Mouse (Mus musculus) Patski (cell line): ENCODE data around the gene Copb1. TPM values are rescaled to one million over a fixed set of nuclear protein-coding genes. Genes with fewer than 3 reads are reported as not detected.

Experiments used
- ATAC-seq: fragments of 100-300 bp; one replicate; pipeline ENCODE4 v1.8.0; 2021
- CTCF ChIA-PET: fragments of 350-600 bp; sonication (Branson Sonifier 250); formaldehyde crosslinking; loops from one replicate; lab custom pipeline; 2022; ENCODE audit warnings: inconsistent platforms; lab: Charles Lee
- POLR2A ChIA-PET: fragments of 350-600 bp; sonication (Branson Sonifier 250); formaldehyde crosslinking; loops from one replicate; lab custom pipeline; 2022; ENCODE audit warnings: antibody characterized with exemption, inconsistent platforms; lab: Charles Lee
- DNase-seq: peaks from one replicate; pipeline ENCODE4 v3.0.0-alpha.2; 2011; ENCODE audit warnings: low read depth, low spot score
- H3K27me3 ChIP-seq: fragments of 371-371 bp; one replicate; pipeline ENCODE4 v1.5.1; 2021
- CTCF ChIP-seq: fragments of 100-300 bp; IDR thresholded peaks from one replicate; pipeline ENCODE4 v1.5.1; 2021
- in situ Hi-C: fragments of 300-500 bp; cut with MboI; formaldehyde crosslinking; loops from 3 replicates; pipeline ENCODE4 v1.11.1; 2018; ENCODE audit warnings: low pct_unique_long_range_greater_than_20kb, mixed read lengths
- polyA plus RNA-seq: library from polyadenylated mRNA; unstranded; gene quantifications from one replicate; pipeline ENCODE4 v1.2.3, GENCODE M21; 2021

Copb1 gene
- polyA plus RNA-seq, 1 experiment from 2014 or later, result 134 TPM

DNA sequence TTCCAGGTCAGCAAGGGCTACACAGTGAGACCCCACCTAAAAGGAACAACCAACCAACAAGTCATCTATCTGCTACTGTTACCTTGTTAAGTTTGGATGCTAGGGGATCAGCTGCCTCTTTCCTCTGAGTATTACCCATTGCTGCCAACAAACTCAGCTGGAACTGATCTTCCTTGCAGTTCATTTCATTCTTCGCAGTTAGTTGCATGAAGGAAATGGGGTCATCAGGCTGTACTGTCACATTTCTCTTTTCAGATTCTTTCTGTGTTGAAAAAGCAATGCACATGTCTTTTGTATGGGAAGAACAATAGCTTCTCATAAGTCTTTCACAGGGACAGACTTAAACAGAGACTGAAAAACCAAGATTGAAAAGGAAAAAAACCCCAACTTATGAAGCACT is 28.0 kb downstream of the Copb1 start:
- no peak for DNase-seq
- no peaks in the 10 kb centered on the region for H3K27me3 ChIP-seq
- no peak for TF ChIP-seq CTCF
- in situ Hi-C loops, result no loop called here
- ATAC-seq, result no peak
- ChIA-PET POLR2A (interaction anchor here (0.6 kb wide), 1 partner anchor 23 kb away, joined by 3 read pairs; no protein-coding TSS in a partner anchor), CTCF (interaction anchor here (1.1 kb wide), 1 partner anchor 12 kb away, joined by 3 read pairs; no protein-coding TSS in a partner anchor)

DNA sequence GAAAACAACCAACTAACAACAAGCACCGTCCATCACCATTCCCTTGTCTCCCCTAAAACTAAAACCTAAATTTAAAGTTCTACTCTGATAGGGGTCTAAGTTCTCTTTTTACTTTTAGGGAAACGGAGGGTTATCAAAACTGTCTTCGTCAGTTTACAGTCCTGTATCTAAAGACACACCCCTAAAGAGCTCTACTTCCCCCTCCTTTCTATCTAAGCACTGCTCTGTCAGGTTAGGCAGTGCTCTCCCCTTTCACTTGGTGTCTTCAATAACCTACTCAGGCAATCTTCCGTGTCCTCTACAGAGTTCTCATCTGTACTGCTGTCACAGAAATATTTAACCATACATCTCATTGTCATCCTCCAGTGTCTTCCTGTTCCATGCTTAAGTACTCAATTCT is 34.1 kb downstream of the Copb1 start:
- ChIA-PET POLR2A (no interaction called here), CTCF (no interaction called here)
- no peaks in the 10 kb centered on the region for H3K27me3 ChIP-seq
- in situ Hi-C loops, result loop anchor here (25.0 kb wide), 2 partner anchors 458 to 858 kb away; partner anchors contain the start of genes Btbd10 and Spon1
- DNase-seq, result no peak
- ATAC-seq, result no peak
- TF ChIP-seq CTCF, result no peak

DNA sequence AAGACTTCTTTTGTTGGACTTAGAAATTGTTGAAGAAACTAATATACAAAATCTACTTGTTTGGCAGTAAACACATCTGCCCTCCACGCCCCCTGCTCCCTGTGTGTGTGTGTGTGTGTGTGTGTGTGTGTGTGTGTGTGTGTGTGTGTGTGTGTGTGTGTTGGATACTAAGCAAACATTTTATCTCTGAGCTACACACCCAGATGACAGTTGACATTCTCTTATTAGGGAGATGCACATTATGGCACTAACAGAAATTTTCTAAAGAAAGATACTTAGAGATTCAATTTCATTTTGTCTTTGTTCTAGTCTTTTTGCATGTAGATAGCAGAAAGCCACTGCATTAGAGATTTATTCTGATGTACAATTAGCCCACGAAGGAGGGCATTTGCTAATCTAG is 37.6 kb downstream of the Copb1 start:
- ATAC-seq (no peak), DNase-seq (no peak)
- TF ChIP-seq CTCF, result no peak
- H3K27me3 ChIP-seq, result no peaks in the 10 kb centered on the region
- ChIA-PET POLR2A (no interaction called here), CTCF (no interaction called here)
- in situ Hi-C loops, result loop anchor here (25.0 kb wide), 2 partner anchors 455 to 855 kb away; partner anchors contain the start of genes Btbd10 and Spon1

- DNase-seq, result no peak
- ChIA-PET CTCF (interaction anchor here (0.9 to 2.5 kb wide), 11 partner anchors 12 to 161 kb away, joined by 3 to 22 read pairs (median 4); no protein-coding TSS in a partner anchor), POLR2A (no interaction called here)
- no peak for ATAC-seq
- in situ Hi-C loops, result loop anchor here (5.0 to 25.0 kb wide), 3 partner anchors 147 to 852 kb away; partner anchors contain the start of genes Btbd10 and Spon1
- no peaks in the 10 kb centered on the region for H3K27me3 ChIP-seq
- TF ChIP-seq CTCF, result no peak
Observed at GRCm38 (mm10) chr7:114214385-114214784, 40.1 kb downstream of the Copb1 start.

DNA sequence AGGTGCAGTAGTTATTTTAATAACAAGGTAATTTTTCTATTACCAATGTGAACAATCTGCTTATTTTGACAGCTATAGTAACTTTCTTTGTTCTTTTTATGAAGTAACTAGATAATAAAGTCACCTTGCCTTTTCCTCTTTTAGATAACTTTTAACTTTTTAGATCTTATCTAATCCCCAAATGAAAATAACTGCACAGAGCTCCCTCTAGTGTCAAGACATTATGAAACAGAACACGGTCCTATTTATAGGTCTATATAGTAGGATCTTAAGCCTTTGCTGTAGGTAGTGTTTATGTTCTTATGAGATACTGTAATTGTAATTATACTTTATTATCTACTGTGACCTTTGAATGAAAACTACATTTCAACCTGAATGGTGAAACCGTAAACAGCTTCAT is 41.0 kb downstream of the Copb1 start:
- DNase-seq, result no peak
- POLR2A ChIA-PET, result interaction anchor here (1.2 to 1.4 kb wide), 2 partner anchors 10 to 132 kb away, joined by 3 to 4 read pairs; no protein-coding TSS in a partner anchor
- in situ Hi-C loops, result loop anchor here (5.0 to 25.0 kb wide), 3 partner anchors 146 to 851 kb away; partner anchors contain the start of genes Btbd10 and Spon1
- no peak for ATAC-seq
- no peaks in the 10 kb centered on the region for H3K27me3 ChIP-seq
- CTCF ChIA-PET, result interaction anchor here (0.8 to 2.5 kb wide), 14 partner anchors 11 to 158 kb away, joined by 3 to 22 read pairs (median 4); no protein-coding TSS in a partner anchor
- TF ChIP-seq CTCF, result peak; percentile 32

DNA sequence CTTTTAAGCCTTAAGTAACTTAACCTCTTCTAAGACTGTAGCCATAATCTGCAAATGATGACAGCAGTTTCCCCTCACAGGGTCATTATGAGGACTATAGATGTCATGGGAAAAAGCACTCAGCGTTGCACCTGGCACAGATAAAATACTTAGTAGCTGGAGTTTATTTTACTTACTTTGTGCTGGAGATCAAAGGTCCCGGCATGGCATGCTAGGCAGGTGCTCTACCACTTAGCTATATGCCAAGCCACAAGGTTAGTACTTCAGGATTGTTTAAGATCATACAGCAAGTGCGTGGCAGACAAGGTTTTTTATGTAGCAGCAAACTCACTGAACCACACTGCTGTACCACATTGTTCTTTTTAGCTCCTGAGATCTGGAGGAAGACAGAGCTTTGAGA is 43.9 kb downstream of the Copb1 start:
- TF ChIP-seq CTCF, result no peak
- ATAC-seq (no peak), DNase-seq (no peak)
- ChIA-PET CTCF (no interaction called here), POLR2A (no interaction called here)
- in situ Hi-C loops, result loop anchor here (5.0 to 25.0 kb wide), 3 partner anchors 143 to 848 kb away; partner anchors contain the start of genes Btbd10 and Spon1
- no peaks in the 10 kb centered on the region for H3K27me3 ChIP-seq

GRCm38 (mm10) chr7:114209841-114210240 is 44.7 kb downstream of the Copb1 start:
- DNase-seq, result no peak
- no peak for TF ChIP-seq CTCF
- ChIA-PET CTCF (no interaction called here), POLR2A (no interaction called here)
- no peaks in the 10 kb centered on the region for H3K27me3 ChIP-seq
- in situ Hi-C loops, result loop anchor here (5.0 to 25.0 kb wide), 4 partner anchors 95 to 848 kb away; partner anchors contain the start of genes Btbd10, Rras2 and Spon1
- no peak for ATAC-seq

GRCm38 (mm10) chr7:114203491-114204359 is 50.8 kb downstream of the Copb1 start:
- DNase-seq (no peak), ATAC-seq (peak; percentile 72)
- ChIA-PET POLR2A (interaction anchor here (0.7 to 1.3 kb wide), 8 partner anchors 9 to 835 kb away, joined by 3 to 7 read pairs (median 4); partner anchors contain the start of gene Btbd10), CTCF (interaction anchor here (0.6 to 1.9 kb wide), 5 partner anchors 10 to 124 kb away, joined by 3 to 10 read pairs (median 3); no protein-coding TSS in a partner anchor)
- in situ Hi-C loops, result loop anchor here (10.0 to 25.0 kb wide), 3 partner anchors 89 to 841 kb away; partner anchors contain the start of genes Btbd10, Rras2 and Spon1
- H3K27me3 ChIP-seq, result no peaks in the 10 kb centered on the region
- no peak for TF ChIP-seq CTCF

- ATAC-seq, result no peak
- in situ Hi-C loops, result loop anchor here (10.0 to 25.0 kb wide), 3 partner anchors 88 to 841 kb away; partner anchors contain the start of genes Btbd10, Rras2 and Spon1
- TF ChIP-seq CTCF, result no peak
- H3K27me3 ChIP-seq, result no peaks in the 10 kb centered on the region
- POLR2A ChIA-PET, result interaction anchor here (1.0 to 1.3 kb wide), 3 partner anchors 16 to 86 kb away, joined by 3 to 7 read pairs (median 3); no protein-coding TSS in a partner anchor
- CTCF ChIA-PET, result interaction anchor here (0.8 to 1.9 kb wide), 4 partner anchors 11 to 124 kb away, joined by 3 to 10 read pairs (median 3); no protein-coding TSS in a partner anchor
- no peak for DNase-seq
Observed at GRCm38 (mm10) chr7:114202972-114203404, 51.5 kb downstream of the Copb1 start.

DNA sequence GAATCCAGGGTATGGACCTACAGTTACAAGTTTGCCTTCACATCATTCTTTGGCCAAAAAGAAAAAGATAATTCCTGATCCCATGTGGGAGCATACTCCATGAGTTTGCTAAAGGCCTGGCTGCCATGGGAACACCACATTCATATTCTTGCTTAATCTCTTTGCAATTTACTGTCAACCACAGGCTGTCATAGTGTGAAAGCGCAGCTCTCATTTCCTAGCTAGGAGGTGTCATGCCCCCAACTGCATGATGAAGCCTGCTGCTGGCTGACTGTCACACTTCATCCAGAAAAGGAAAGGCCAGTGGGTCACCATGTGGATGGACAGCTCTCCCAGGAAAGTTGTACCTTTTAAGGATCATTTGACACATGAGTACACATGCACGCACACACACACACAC is 53.9 kb downstream of the Copb1 start:
- ATAC-seq (peak; percentile 40), DNase-seq (no peak)
- in situ Hi-C loops, result loop anchor here (10.0 to 25.0 kb wide), 3 partner anchors 86 to 838 kb away; partner anchors contain the start of genes Btbd10, Rras2 and Spon1
- CTCF ChIA-PET, result interaction anchor here (0.9 to 1.7 kb wide), 6 partner anchors 9 to 113 kb away, joined by 3 to 6 read pairs (median 3); no protein-coding TSS in a partner anchor
- no peak for TF ChIP-seq CTCF
- POLR2A ChIA-PET, result no interaction called here
- H3K27me3 ChIP-seq, result no peaks in the 10 kb centered on the region
